Mouse (Mus musculus) kidney, adult 2 months (tissue): Measurements from ENCODE around the gene Stk24. TPM values are rescaled to one million over a fixed set of nuclear protein-coding genes. Genes with fewer than 3 reads are reported as not detected.

ENCODE experiments used
- DNase-seq: peaks from one replicate; pipeline ENCODE4 v3.0.0; 2021
- H3K27ac ChIP-seq: fragments of 200-500 bp; 2 replicates; pipeline ENCODE4 v1.5.1; 2012; ENCODE audit warnings: low read depth, low read length, control low read depth, inconsistent platforms; ENCODE audit not compliant: insufficient read depth
- H3K27me3 ChIP-seq: fragments of 200-500 bp; replicated peaks from 2 replicates; pipeline ENCODE4 v1.6.1; 2012; ENCODE audit warnings: mild to moderate bottlenecking, moderate library complexity, low read length, inconsistent platforms; ENCODE audit not compliant: control insufficient read depth, insufficient read depth
- H3K36me3 ChIP-seq: fragments of 200-500 bp; 2 replicates; pipeline ENCODE4 v1.6.1; 2012; ENCODE audit warnings: mild to moderate bottlenecking, moderate library complexity, low read length, inconsistent platforms; ENCODE audit not compliant: control insufficient read depth, insufficient read depth
- H3K4me1 ChIP-seq: fragments of 200-500 bp; 2 replicates; pipeline ENCODE4 v1.6.1; 2011; ENCODE audit warnings: low read length; ENCODE audit not compliant: control insufficient read depth, insufficient read depth
- H3K4me3 ChIP-seq: fragments of 200-500 bp; 2 replicates; pipeline ENCODE4 v1.5.1; 2011; ENCODE audit warnings: mild to moderate bottlenecking, low read depth, low read length, control low read depth; ENCODE audit not compliant: insufficient read depth
- CTCF ChIP-seq: fragments of 200-500 bp; conservative IDR thresholded peaks from 2 replicates; pipeline ENCODE4 v1.5.1; 2011; ENCODE audit warnings: low read depth, mild to moderate bottlenecking, control low read depth, low read length, moderate library complexity, mixed read lengths; ENCODE audit not compliant: insufficient read depth, insufficient read length
- POLR2A ChIP-seq: fragments of 200-500 bp; IDR thresholded peaks from one replicate; pipeline ENCODE4 v1.6.1; 2011; ENCODE audit warnings: low read depth, low read length, control low read depth
- WGBS: fragments of 180-500 bp; shearing (Covaris S2); methylation state at CpG from one replicate; pipeline ENCODE4 v1.1.7; 2018; 5-methylcytosine and 5-hydroxymethylcytosine counted together
- polyA plus RNA-seq: library from polyadenylated mRNA; depleted of rRNA; stranded (reverse); fragments of >200 nt; gene quantifications from 2 replicates; pipeline ENCODE4 v1.2.3, GENCODE M21; 2012; rRNA removed

The Stk24 gene
- polyA plus RNA-seq, 1 experiment, result 27.1 TPM

DNA sequence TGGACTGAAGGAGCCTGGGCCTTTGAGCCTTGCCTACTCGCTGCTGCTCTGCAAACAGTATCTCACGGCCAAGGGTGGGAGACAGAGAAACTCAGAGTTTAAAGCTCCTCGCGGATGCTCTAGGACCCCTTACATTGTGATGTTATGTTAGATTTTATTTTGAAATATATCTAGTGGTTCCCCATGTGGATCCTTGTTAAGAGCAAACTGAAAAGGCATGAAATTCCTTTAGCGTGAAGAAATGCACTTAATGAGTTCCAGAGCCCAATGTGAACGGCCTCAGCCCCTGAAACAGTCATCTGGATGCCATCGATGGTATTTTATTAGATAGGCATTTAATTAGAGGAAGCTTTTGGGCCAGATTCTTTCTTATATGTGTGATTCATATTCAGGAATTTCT is 132.5 kb downstream of the Stk24 start:
- Histone ChIP-seq H3K27me3 (no peaks in the 10 kb centered on the region), H3K27ac (no peak overlapping the region), H3K36me3 (no peaks in the 10 kb centered on the region), H3K4me1 (no peaks in the 10 kb centered on the region), H3K4me3 (no peak overlapping the region)
- no peak for DNase-seq
- TF ChIP-seq POLR2A (no peak), CTCF (no peak)
- 69% methylated on average over 7 of the region's 7 CpGs for WGBS

DNA sequence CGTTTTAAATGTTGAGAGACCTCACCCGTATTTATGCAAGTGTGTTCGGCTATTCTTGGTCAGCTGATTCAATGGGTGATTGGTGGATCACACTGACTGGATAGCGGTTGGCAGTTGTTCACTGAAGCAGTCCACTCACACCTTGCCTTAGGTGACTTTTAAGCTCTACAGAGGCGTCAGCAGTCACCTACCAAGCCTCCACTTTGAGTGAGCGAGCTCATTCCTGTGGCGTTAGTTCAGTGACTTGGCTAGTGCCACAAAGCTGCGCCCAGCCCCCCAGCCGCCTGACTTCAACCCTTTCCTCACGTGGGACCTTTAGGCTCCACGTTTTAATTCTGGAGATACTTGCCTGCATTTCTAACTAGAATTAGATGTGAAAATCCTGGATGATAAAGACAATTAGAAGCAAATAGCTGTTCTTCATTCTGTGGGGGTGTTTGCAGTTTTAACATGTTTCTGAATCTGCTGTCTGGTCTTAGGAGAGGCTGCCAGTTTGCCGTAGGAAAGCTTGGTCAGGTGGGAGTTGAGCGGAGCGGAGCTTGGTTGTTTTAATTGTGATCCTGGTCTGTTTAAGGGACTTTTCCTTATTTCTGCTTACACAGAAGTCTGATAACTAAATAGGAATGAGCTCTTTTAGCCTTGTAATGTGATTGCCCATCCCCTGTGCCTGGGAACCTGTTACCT is 133.6 kb downstream of the Stk24 start:
- TF ChIP-seq CTCF (no peak), POLR2A (no peak)
- H3K4me1 ChIP-seq, result no peaks in the 10 kb centered on the region
- DNase-seq, result no peak
- no peak overlapping the region for H3K4me3 ChIP-seq
- no peaks in the 10 kb centered on the region for H3K36me3 ChIP-seq
- no peaks in the 10 kb centered on the region for H3K27me3 ChIP-seq
- no peak overlapping the region for H3K27ac ChIP-seq
- WGBS, result 74% methylated on average over 14 of the region's 14 CpGs

DNA sequence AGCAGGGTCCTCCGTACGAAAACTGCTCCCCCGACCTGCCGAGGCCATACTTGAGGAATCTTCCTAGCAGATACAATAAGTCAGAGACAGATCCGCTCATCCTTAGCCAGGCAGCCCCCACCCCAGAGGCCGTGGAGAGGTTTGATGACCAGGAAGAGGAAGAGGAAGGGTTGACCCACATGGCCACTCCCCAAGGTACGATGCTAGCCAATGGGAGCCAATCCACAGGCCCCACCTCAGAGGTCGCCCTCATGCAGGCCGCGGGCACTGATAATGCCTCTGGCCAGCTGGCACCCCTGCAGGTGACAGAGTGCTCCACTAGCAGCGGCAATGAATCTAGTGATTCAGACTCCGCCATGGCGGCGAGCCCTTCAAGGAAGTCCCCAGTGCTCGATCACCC is 135.7 kb downstream of the Stk24 start:
- H3K36me3 ChIP-seq, result no peaks in the 10 kb centered on the region
- no peaks in the 10 kb centered on the region for H3K27me3 ChIP-seq
- no peak overlapping the region for H3K27ac ChIP-seq
- WGBS, result 93% methylated on average over 15 of the region's 15 CpGs
- no peaks in the 10 kb centered on the region for H3K4me1 ChIP-seq
- DNase-seq, result no peak
- H3K4me3 ChIP-seq, result no peak overlapping the region
- no peak for TF ChIP-seq CTCF
- no peak for TF ChIP-seq POLR2A

DNA sequence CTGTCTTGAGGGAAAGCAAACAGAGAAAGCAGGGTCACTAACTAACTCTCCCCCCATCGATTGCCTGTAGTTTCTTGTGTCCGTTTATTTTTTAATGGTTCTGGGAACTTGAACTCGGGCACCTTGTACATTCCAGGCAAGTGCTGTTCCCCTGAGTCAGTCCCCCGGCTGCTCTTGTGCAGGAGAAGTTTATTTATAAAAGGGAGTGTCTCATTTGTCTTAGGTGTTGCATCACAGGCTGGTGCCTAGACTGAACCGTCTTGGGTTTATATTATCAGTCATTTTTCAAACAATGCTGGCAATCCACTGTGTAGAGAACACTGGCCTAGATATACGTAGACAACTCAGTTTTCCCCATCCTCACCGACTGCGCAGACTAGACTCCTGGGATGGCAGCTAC is 140.4 kb downstream of the Stk24 start:
- Histone ChIP-seq H3K4me3 (no peak overlapping the region), H3K27ac (no peak overlapping the region), H3K36me3 (no peaks in the 10 kb centered on the region), H3K4me1 (no peaks in the 10 kb centered on the region), H3K27me3 (no peaks in the 10 kb centered on the region)
- no peak for DNase-seq
- TF ChIP-seq CTCF, result no peak
- no peak for TF ChIP-seq POLR2A
- 63% methylated on average over 8 of the region's 8 CpGs for WGBS

DNA sequence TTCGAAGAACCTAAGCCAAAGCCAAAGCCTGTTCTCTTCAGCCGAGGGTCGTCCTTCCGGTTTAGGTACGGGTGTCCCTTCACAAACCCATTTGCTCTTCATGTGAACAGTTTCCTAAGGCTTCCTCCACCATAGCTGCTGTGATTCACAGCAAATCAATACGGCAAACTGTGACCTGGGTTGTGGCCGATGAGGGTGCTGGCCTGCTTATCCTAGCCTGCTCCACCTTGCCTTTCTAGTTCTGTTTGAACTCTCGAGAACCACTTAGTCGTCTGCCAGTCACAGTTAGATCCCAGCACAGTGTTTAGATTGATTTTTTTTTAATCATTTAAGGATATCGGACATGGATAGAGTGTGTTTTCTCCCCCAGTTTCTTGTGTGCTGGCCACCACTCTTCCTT is 141.1 kb downstream of the Stk24 start:
- DNase-seq, result no peak
- TF ChIP-seq POLR2A, result no peak
- TF ChIP-seq CTCF, result no peak
- Histone ChIP-seq H3K36me3 (no peaks in the 10 kb centered on the region), H3K27me3 (no peaks in the 10 kb centered on the region), H3K4me3 (no peak overlapping the region), H3K27ac (no peak overlapping the region), H3K4me1 (no peaks in the 10 kb centered on the region)
- 93% methylated on average over 10 of the region's 10 CpGs for WGBS

DNA sequence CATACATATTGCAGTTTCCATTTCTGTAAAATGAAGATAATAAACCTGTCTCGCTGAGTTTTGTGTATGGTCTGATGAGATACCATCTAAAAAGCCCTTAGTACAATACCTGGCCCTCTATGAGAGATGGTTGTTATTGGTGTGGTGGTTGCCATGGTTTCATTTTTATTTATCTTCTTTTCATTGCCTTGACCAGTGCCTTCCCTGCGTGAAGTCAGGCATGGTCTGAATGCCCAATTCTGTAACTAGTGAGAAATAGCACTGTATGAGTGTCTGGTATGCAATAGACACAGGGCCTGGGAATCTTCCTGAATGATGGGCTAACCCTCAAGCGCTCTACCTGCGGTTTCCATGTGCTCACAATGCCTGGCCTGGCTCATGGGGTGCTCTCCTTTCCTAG is 143.1 kb downstream of the Stk24 start:
- H3K4me3 ChIP-seq, result no peak overlapping the region
- DNase-seq, result no peak
- H3K36me3 ChIP-seq, result no peaks in the 10 kb centered on the region; the same call in 1 of the 2 replicates
- H3K4me1 ChIP-seq, result no peaks in the 10 kb centered on the region
- no peaks in the 10 kb centered on the region for H3K27me3 ChIP-seq
- no peak for TF ChIP-seq CTCF
- TF ChIP-seq POLR2A, result no peak
- H3K27ac ChIP-seq, result no peak overlapping the region
- 92% methylated on average over 4 of the region's 4 CpGs for WGBS

Other genes starting within 250 kb of the Stk24 start
- gene Slc15a1, start 125.2 kb upstream of the Stk24 start, polyA plus RNA-seq, result 0.11 and 0.27 TPM in 2 replicates